Mouse (Mus musculus): ENCODE results near the gene Mms19. TPM values are rescaled to one million over a fixed set of nuclear protein-coding genes. Genes with fewer than 3 reads are reported as not detected.

Gene Mms19
- 17.2 and 22.1 TPM in 2 replicates for polyA plus RNA-seq (2015; fragmentation: Nextera tagmentation; extraction: Ambion mirVana)

- Histone ChIP-seq H3K4me2 (peak within 1 kb of the TSS; percentile 85), H3K9ac (peak within 1 kb of the TSS; percentile 96), H3K4me1 (peaks cover 29% of the 10 kb centered on the region), H3K36me3 (no peaks in the 10 kb centered on the region), H3K9me3 (no peaks in the 10 kb centered on the region), H3K4me3 (peak within 1 kb of the TSS; percentile 96), H3K27ac (replicated peaks) (peak within 1 kb of the TSS; percentile 92), H3K27me3 (replicated peaks) (no peaks in the 10 kb centered on the region)
- peak; percentile 93 for ATAC-seq (ENCODE audit: extremely low read depth, insufficient number of reproducible peaks, low FRiP score, low TSS enrichment)
- under 1% methylated on average over 60 of the region's 68 CpGs for WGBS
Observed at GRCm38 (mm10) chr19:41980819-41981594, at the start of gene Mms19. Mms19 (minus strand) TSS chr19:41981157.

GRCm38 (mm10) chr19:42026158-42026557 is 45.2 kb upstream of the Mms19 start:
- H3K9me3 ChIP-seq, result no peaks in the 10 kb centered on the region
- no peaks in the 10 kb centered on the region for H3K36me3 ChIP-seq
- peaks cover 21% of the 10 kb centered on the region for H3K4me1 ChIP-seq
- H3K9ac ChIP-seq, result no peak overlapping the region
- no peaks in the 10 kb centered on the region for H3K27me3 ChIP-seq (replicated peaks)
- H3K4me2 ChIP-seq, result no peak overlapping the region
- no peak overlapping the region for H3K27ac ChIP-seq (replicated peaks)
- no peak; the same call in 1 of the 2 replicates for ATAC-seq (ENCODE audit: extremely low read depth, insufficient number of reproducible peaks, low FRiP score, low TSS enrichment)
- H3K4me3 ChIP-seq, result no peak overlapping the region
- 3% methylated on average over 5 of the region's 5 CpGs for WGBS

- peaks cover 48% of the 10 kb centered on the region for H3K4me1 ChIP-seq
- no peak overlapping the region for H3K4me2 ChIP-seq
- peak overlapping the region; percentile 50; the same call in 1 of the 2 replicates for H3K9ac ChIP-seq
- no peaks in the 10 kb centered on the region for H3K9me3 ChIP-seq
- no peaks in the 10 kb centered on the region for H3K27me3 ChIP-seq (replicated peaks)
- H3K27ac ChIP-seq (replicated peaks), result peak overlapping the region; percentile 51
- no peaks in the 10 kb centered on the region for H3K36me3 ChIP-seq
- no peak for ATAC-seq (ENCODE audit: extremely low read depth, insufficient number of reproducible peaks, low FRiP score, low TSS enrichment)
- no peak overlapping the region for H3K4me3 ChIP-seq
- WGBS, result 55% methylated on average over 2 of the region's 2 CpGs
Observed at GRCm38 (mm10) chr19:42022542-42022848, 41.5 kb upstream of the Mms19 start.

- Histone ChIP-seq H3K36me3 (no peaks in the 10 kb centered on the region), H3K9ac (peak overlapping the region; percentile 50; the same call in 1 of the 2 replicates), H3K27me3 (replicated peaks) (no peaks in the 10 kb centered on the region), H3K4me2 (no peak overlapping the region), H3K4me3 (no peak overlapping the region), H3K9me3 (no peaks in the 10 kb centered on the region), H3K4me1 (peaks cover 54% of the 10 kb centered on the region), H3K27ac (replicated peaks) (peak overlapping the region; percentile 51)
- 64% methylated on average over 10 of the region's 10 CpGs for WGBS
- peak; percentile 9; the same call in 1 of the 2 replicates for ATAC-seq (ENCODE audit: extremely low read depth, insufficient number of reproducible peaks, low FRiP score, low TSS enrichment)
Observed at GRCm38 (mm10) chr19:42021681-42022541, 41.0 kb upstream of the Mms19 start.

- Histone ChIP-seq H3K4me1 (peaks cover 64% of the 10 kb centered on the region), H3K9me3 (no peaks in the 10 kb centered on the region), H3K27ac (replicated peaks) (peak overlapping the region; percentile 89), H3K27me3 (replicated peaks) (no peaks in the 10 kb centered on the region), H3K4me2 (no peak overlapping the region), H3K4me3 (no peak overlapping the region), H3K36me3 (no peaks in the 10 kb centered on the region), H3K9ac (0 out of 2 replicates have a peak overlapping the region, but pooled peaks have one; percentile 24)
- ATAC-seq (ENCODE audit: extremely low read depth, insufficient number of reproducible peaks, low FRiP score, low TSS enrichment), result no peak
- 34% methylated on average over 4 of the region's 4 CpGs for WGBS
Observed at GRCm38 (mm10) chr19:42019011-42019522, 38.1 kb upstream of the Mms19 start.

- Histone ChIP-seq H3K27me3 (replicated peaks) (no peaks in the 10 kb centered on the region), H3K36me3 (no peaks in the 10 kb centered on the region), H3K9me3 (no peaks in the 10 kb centered on the region), H3K4me3 (no peak overlapping the region), H3K27ac (replicated peaks) (peak overlapping the region; percentile 89), H3K9ac (0 out of 2 replicates have a peak overlapping the region, but pooled peaks have one; percentile 48), H3K4me1 (peaks cover 61% of the 10 kb centered on the region), H3K4me2 (peak overlapping the region; percentile 12; the same call in 1 of the 2 replicates)
- ATAC-seq (ENCODE audit: extremely low read depth, insufficient number of reproducible peaks, low FRiP score, low TSS enrichment), result no peak
- 41% methylated on average over 8 of the region's 8 CpGs for WGBS
Observed at GRCm38 (mm10) chr19:42017399-42018247, 36.7 kb upstream of the Mms19 start.

GRCm38 (mm10) chr19:42016840-42017239 is 35.9 kb upstream of the Mms19 start:
- H3K36me3 ChIP-seq, result no peaks in the 10 kb centered on the region

GRCm38 (mm10) chr19:42016251-42016650 is 35.3 kb upstream of the Mms19 start:
- H3K9me3 ChIP-seq, result no peaks in the 10 kb centered on the region
- no peaks in the 10 kb centered on the region for H3K36me3 ChIP-seq
- H3K9ac ChIP-seq, result no peak overlapping the region
- H3K4me2 ChIP-seq, result no peak overlapping the region
- 79% methylated on average over 4 of the region's 4 CpGs for WGBS
- no peak overlapping the region for H3K4me3 ChIP-seq
- no peak for ATAC-seq (ENCODE audit: extremely low read depth, insufficient number of reproducible peaks, low FRiP score, low TSS enrichment)
- no peaks in the 10 kb centered on the region for H3K27me3 ChIP-seq (replicated peaks)
- peak overlapping the region; percentile 89 for H3K27ac ChIP-seq (replicated peaks)
- H3K4me1 ChIP-seq, result peaks cover 48% of the 10 kb centered on the region

More at GRCm38 (mm10) chr19:42016840-42017239, 35.9 kb upstream of the Mms19 start:
- Histone ChIP-seq H3K4me3 (no peak overlapping the region), H3K27ac (replicated peaks) (peak overlapping the region; percentile 89), H3K4me2 (no peak overlapping the region), H3K4me1 (peaks cover 53% of the 10 kb centered on the region), H3K27me3 (replicated peaks) (no peaks in the 10 kb centered on the region), H3K9me3 (no peaks in the 10 kb centered on the region), H3K9ac (0 out of 2 replicates have a peak overlapping the region, but pooled peaks have one; percentile 33)
- 58% methylated on average over 5 of the region's 5 CpGs for WGBS
- no peak for ATAC-seq (ENCODE audit: extremely low read depth, insufficient number of reproducible peaks, low FRiP score, low TSS enrichment)

- no peaks in the 10 kb centered on the region for H3K9me3 ChIP-seq
- no peak overlapping the region for H3K4me3 ChIP-seq
- no peak overlapping the region for H3K9ac ChIP-seq
- 69% methylated on average over 6 of the region's 6 CpGs for WGBS
- ATAC-seq (ENCODE audit: extremely low read depth, insufficient number of reproducible peaks, low FRiP score, low TSS enrichment), result no peak
- H3K36me3 ChIP-seq, result no peaks in the 10 kb centered on the region
- H3K4me1 ChIP-seq, result peaks cover 51% of the 10 kb centered on the region
- no peak overlapping the region for H3K27ac ChIP-seq (replicated peaks)
- H3K27me3 ChIP-seq (replicated peaks), result no peaks in the 10 kb centered on the region
- H3K4me2 ChIP-seq, result no peak overlapping the region
Observed at GRCm38 (mm10) chr19:42015001-42015400, 34.0 kb upstream of the Mms19 start.

- Histone ChIP-seq H3K27me3 (replicated peaks) (no peaks in the 10 kb centered on the region), H3K27ac (replicated peaks) (no peak overlapping the region), H3K4me2 (no peak overlapping the region), H3K9ac (no peak overlapping the region), H3K4me1 (peaks cover 48% of the 10 kb centered on the region), H3K36me3 (no peaks in the 10 kb centered on the region), H3K9me3 (no peaks in the 10 kb centered on the region), H3K4me3 (no peak overlapping the region)
- WGBS, result 76% methylated on average over 3 of the region's 3 CpGs
- no peak for ATAC-seq (ENCODE audit: extremely low read depth, insufficient number of reproducible peaks, low FRiP score, low TSS enrichment)
Observed at GRCm38 (mm10) chr19:42014231-42014825, 33.4 kb upstream of the Mms19 start.
